Mouse (Mus musculus): Measurements from ENCODE around the gene Kng1.
A peak's percentile ranks its signal among the peaks of the same experiment; 100 is the strongest.

Kng1 gene

DNA sequence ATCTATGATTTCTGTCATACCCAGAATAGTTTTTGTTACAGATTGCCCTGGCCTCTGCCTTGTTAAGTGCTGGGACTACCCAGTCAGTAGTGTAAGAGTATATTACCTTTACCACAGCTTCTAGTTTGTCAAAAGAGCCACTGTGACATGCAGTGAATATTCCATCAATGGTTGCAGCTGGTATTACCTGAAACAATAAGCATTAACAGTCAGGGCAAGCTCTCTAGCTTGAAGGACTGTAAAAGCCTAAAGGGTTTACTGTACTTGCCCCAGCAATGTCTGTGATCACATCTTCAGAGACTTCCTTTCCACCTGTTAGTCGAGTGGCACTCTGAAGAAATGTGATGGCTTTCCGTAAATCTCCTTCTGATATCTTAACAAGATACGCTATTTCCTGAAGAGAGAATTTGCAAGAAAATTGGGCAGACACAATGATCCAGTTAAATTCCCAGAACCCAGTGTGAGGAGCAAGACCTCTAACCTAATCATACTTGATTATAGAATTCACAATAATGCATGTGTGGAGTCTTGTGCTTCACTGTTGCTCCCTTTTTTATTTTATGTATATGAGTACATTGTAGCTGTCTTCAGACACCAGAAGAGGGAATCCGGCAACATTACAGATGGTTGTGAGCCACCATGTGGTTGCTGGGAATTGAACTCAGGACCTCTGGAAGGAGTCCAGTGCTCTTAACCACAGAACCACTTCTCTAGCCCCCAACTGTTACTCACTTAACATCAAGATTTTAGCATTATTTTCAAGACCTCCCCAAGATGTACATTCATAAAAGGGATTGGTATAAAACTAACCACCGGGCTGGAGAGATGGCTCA lies 56.9 kb downstream of the Kng1 start:
- no peak for DNase-seq (ENCODE audit: low spot score)

DNA sequence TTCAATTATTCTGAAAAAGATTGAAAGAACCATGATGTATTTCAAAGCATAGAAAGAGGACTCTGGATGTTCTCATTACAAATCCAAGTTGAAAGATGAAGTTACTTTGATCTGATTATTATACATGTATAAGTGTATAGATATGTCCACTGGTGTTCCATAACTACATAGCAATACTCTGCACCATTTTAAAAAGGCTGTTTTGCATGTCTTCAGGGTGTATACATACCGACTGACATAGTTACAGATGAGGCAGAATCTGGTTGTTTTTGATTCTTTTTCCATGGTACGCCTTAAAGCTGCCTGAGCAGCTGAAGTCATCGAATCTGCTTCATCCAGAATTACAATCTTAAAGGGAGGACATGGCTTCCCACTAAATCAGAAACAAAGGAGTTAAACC lies 57.8 kb downstream of the Kng1 start:
- DNase-seq (ENCODE audit: low spot score), result no peak

DNA sequence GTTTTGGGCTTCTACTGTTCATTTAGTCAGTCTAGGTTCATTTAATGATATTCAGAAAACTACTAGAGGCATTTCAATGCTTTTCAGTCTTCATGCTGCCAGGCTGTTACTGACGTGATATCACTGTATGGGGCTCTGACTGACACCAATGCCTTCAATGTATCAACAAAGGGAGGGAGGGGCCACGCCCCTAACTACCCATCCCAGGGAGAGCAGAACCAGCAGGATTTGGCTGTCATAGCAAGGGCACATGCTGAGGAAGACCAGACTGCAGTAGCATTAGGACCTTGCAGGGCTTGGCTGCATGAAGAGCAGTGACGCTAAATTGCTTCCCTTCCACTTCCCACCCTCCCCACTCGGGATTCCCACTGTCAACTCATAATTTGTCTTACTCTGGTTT lies 59.5 kb downstream of the Kng1 start:
- DNase-seq (ENCODE audit: low spot score), result no peak

DNA sequence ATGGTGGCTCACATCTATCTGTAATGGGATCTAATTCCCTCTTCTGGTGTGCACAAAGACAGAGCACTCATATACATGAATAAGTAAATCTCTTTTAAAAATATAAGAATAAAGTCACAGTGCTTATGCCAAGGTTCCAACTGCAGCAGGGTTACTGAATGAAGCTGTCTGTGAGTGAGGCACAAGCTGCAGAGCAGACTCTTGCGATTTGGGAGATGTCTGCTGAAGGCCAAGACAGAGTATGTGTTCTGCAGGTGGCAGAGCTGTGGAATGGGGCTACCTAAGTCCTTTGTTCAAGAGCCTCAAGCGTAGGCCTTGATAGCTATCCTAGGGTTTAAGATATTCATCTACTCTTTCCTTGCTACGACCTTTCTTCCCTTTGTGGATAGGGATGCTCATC lies 64.8 kb downstream of the Kng1 start:
- no peak for DNase-seq (ENCODE audit: low spot score)

DNA sequence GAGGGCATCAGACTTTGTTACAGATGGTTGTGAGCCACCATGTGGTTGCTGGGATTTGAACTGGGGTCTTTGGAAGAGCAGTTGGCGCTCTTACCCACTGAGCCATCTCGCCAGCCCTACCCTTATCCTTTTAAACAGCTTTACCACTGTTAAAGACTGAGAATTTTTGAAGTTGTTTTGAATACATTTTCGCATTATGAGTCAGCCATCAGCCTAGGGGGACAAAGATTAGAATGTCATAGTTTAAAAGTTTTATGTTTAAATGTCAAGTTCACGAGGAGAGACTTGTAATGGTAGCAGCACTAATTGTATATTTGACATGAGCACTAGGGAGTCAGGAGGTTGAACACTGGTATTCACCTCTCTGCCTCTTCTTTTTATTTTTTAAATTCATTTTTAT lies 65.4 kb downstream of the Kng1 start:
- DNase-seq (ENCODE audit: low spot score), result no peak

DNA sequence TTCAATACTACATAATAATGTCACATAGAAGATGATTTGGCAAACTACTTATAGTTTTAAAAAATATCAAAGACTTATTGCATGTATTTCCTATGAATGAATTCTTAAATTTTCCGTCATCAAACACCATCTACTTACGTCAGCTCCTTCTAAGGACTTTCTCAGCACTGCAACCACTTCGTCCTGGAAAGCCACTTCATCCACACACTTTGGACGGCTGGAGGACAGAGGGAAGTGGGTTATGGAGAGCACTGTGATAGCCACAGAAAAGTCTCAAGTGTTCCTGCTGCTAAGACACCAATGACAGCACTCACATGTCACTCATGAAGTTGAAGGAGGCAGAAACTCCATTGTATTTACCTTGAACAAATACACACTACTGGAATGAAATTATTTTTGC lies 66.7 kb downstream of the Kng1 start:
- no peak for DNase-seq (ENCODE audit: low spot score)

DNA sequence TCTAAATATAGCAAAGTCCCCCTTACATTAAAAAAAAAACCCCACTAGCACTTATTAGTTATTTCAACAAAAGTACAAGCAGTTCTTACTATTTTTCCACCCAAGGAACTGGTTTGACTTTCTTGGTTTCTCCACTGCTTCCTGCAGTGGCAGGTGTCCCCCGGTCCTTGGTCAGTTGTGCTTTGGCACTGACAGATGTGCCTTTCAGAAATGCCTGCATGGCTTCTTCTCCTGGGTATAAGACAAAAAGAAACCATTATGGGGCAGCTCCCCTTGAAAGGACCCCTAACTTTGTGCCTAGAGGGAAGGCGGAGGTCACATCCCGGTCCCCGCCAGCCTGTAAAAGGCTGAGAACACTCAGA lies 69.6 kb downstream of the Kng1 start:
- DNase-seq (ENCODE audit: low spot score), result no peak

DNA sequence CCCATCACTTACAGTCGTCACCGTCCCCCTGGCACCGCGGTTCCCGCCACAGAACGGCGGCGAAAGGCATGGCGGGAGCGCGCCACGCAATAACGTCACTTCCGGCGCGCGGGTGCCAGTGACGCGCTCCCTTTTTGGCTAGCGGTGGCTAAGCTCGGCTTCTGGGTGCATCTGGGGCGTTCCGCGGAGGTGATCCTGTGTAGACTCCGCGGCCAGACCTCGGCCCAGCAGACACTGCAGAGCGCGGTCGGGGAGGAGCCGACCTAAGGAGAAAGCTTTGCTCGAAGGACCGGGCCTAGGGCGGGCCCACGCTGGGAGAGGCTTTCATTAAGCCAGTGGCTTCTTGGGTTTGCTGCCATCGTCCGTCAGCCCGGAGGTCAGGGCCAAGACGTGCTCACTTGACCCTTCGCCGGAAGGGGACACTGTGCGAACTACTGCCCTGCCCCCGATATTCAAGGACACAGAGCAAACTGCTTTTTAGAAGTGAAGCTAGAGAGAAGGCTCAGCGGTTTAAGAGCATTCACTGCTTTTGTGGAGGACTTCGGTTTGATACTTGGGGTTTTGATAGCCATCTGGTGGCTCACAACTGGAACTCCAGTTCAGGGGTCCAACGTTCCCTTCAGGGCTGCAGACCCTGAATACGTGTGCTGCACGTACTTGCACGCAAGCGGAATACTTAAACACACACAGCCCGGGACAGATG lies 70.2 kb downstream of the Kng1 start, which contains the start of gene Rfc4:
Gene Rfc4 (minus strand): TSS at position 65 of the 703 bp plus-strand sequence.
- DNase-seq (ENCODE audit: low spot score), result peak; percentile 88

DNA sequence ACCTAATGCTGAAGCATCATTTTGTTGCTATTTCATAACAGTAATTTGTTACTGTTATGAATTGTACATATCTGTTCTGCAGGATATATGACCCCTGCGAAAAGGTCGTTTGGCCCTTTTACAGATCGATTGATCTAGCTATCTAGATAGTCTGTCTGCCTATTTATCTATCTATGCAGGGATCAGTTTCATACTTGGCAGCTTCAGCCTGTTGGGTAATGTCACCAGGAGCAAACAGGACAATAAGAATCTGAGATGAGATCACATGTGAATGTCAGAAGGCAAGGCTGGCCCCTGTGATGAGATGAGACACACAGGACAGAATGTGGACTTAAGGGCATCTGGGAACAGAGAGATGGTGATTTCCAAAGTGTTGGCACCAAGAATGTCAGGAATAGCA lies 72.6 kb downstream of the Kng1 start:
- no peak for DNase-seq (ENCODE audit: low spot score)

Data from c-Kit-positive CD71-positive TER-119-positive erythroid progenitor cells, embryonic 14.5 days (primary cell).